Mouse (Mus musculus) CH12.LX (cell line): Measurements from ENCODE around the gene Rnf41. TPM values are rescaled to one million over a fixed set of nuclear protein-coding genes. Genes with fewer than 3 reads are reported as not detected.

Experiments used
- DNase-seq: peaks from one replicate; pipeline ENCODE4 v3.0.0-alpha.2; 2013; ENCODE audit errors: extremely low read depth
- H3K27ac ChIP-seq: 2 replicates; pipeline ENCODE4 v1.5.1; 2012; ENCODE audit warnings: low read depth, mild to moderate bottlenecking, control low read depth, moderate library complexity; ENCODE audit not compliant: insufficient read depth
- H3K27me3 ChIP-seq: replicated peaks from 2 replicates; pipeline ENCODE3; 2012; ENCODE audit warnings: inconsistent platforms
- H3K36me3 ChIP-seq, 2 experiments: replicated peaks in 1 of 2; 2 replicates each; pipeline versions ENCODE3 to v1.6.1; 2012; ENCODE audit warnings: inconsistent platforms in 1 of 2, low read length in 1 of 2, mild to moderate bottlenecking in 1 of 2, mixed read lengths in 1 of 2, moderate library complexity in 1 of 2; ENCODE audit not compliant: control insufficient read depth in 1 of 2, insufficient read depth in 1 of 2
- H3K4me1 ChIP-seq, 2 experiments: 2 replicates each; pipeline ENCODE4 v1.6.1; 2012; ENCODE audit warnings: inconsistent platforms in 1 of 2, moderate library complexity in 1 of 2; ENCODE audit not compliant: insufficient read depth in 2 of 2, control insufficient read depth in 1 of 2
- H3K4me2 ChIP-seq: 2 replicates; pipeline ENCODE4 v1.6.1; 2012; ENCODE audit warnings: low read depth, mild to moderate bottlenecking, control low read depth; ENCODE audit not compliant: poor library complexity, insufficient read depth, severe bottlenecking
- H3K4me3 ChIP-seq, 3 experiments: fragments of 150-350 bp in 1 of 3; sonication (generic) in 1 of 3; replicated peaks in 1 of 3; 2 replicates each; pipeline versions ENCODE3 to v1.5.1; 2011 to 2012; ENCODE audit warnings: low read depth in 2 of 3, low read length in 2 of 3, mild to moderate bottlenecking in 2 of 3, moderate library complexity in 2 of 3, control low read depth in 1 of 3, improper control_type of control experiment in 1 of 3, inconsistent platforms in 1 of 3, mixed read lengths in 1 of 3; ENCODE audit not compliant: poor library complexity in 1 of 3
- H3K79me2 ChIP-seq: replicated peaks from 2 replicates; pipeline ENCODE4 v1.6.1; 2012; ENCODE audit warnings: mild to moderate bottlenecking, moderate library complexity; ENCODE audit not compliant: control insufficient read depth, poor library complexity, insufficient read depth, severe bottlenecking; ENCODE audit errors: extremely low read depth
- H3K9ac ChIP-seq: 2 replicates; pipeline ENCODE4 v1.6.1; 2012; ENCODE audit warnings: low read depth, mild to moderate bottlenecking, control low read depth, moderate library complexity; ENCODE audit not compliant: insufficient read depth
- H3K9me3 ChIP-seq: replicated peaks from 2 replicates; pipeline ENCODE3; 2012; ENCODE audit warnings: low read length, inconsistent platforms, mixed read lengths
- JUN ChIP-seq: IDR thresholded peaks from 2 replicates; pipeline ENCODE4 v1.6.1; 2011; ENCODE audit warnings: low read depth, mild to moderate bottlenecking, low read length, improper control_type of control experiment, moderate library complexity; ENCODE audit not compliant: insufficient read depth
- MEF2A ChIP-seq: IDR thresholded peaks from 2 replicates; pipeline ENCODE4 v1.6.1; 2014; ENCODE audit warnings: low read depth, mild to moderate bottlenecking, inconsistent platforms, low read length, improper control_type of control experiment, borderline replicate concordance
- POLR2AphosphoS2 ChIP-seq: IDR thresholded peaks from 2 replicates; pipeline ENCODE4 v1.6.1; 2011; ENCODE audit warnings: low read depth, low read length, improper control_type of control experiment
- RAD21 ChIP-seq: IDR thresholded peaks from 2 replicates; pipeline ENCODE4 v1.6.1; 2011; ENCODE audit warnings: low read depth, mild to moderate bottlenecking, low read length, improper control_type of control experiment, moderate library complexity
- TBP ChIP-seq: conservative IDR thresholded peaks from 2 replicates; pipeline ENCODE4 v1.6.1; 2011; ENCODE audit warnings: low read depth, low read length, improper control_type of control experiment
- TCF12 ChIP-seq: IDR thresholded peaks from 2 replicates; pipeline ENCODE4 v1.6.1; 2014; ENCODE audit warnings: low read depth, mild to moderate bottlenecking, inconsistent platforms, low read length, improper control_type of control experiment
- USF2 ChIP-seq: conservative IDR thresholded peaks from 2 replicates; pipeline ENCODE4 v1.6.1; 2011; ENCODE audit warnings: low read depth, low read length, improper control_type of control experiment
- ZKSCAN1 ChIP-seq: IDR thresholded peaks from 2 replicates; pipeline ENCODE4 v1.6.1; 2012; ENCODE audit warnings: low read depth, inconsistent platforms, low read length, improper control_type of control experiment, borderline replicate concordance
- ZNF384 ChIP-seq: IDR thresholded peaks from 2 replicates; pipeline ENCODE4 v1.6.1; 2012; ENCODE audit warnings: low read depth, low read length, improper control_type of control experiment, inconsistent platforms
- dilution Hi-C: fragments of 300-500 bp; cut with MboI; formaldehyde crosslinking; loops from 2 replicates; pipeline ENCODE4 v1.14.3; 2020; ENCODE audit warnings: low sequenced_read_pairs; ENCODE audit not compliant: extremely low pct_unique_long_range_greater_than_20kb, extremely low pct_ligation_motif_present
- in situ Hi-C: fragments of 300-500 bp; cut with MboI; formaldehyde crosslinking; loops from 3 replicates; pipeline ENCODE4 v1.14.3; 2019; ENCODE audit warnings: low sequenced_read_pairs, low pct_ligation_motif_present, low pct_unique_long_range_greater_than_20kb, mixed read lengths
- polyA plus RNA-seq: library from polyadenylated mRNA; unstranded; fragments of >175 nt; gene quantifications from 2 replicates; pipeline ENCODE4 v1.2.1, GENCODE M21; 2012; ENCODE audit warnings: low read depth; ENCODE audit not compliant: insufficient read length
- total RNA-seq, 2 experiments: library from RNA; depleted of rRNA; stranded (reverse); fragments of 300-350 nt in 1 of 2; fragments of >200 nt in 1 of 2; gene quantifications; 2 replicates each; pipeline ENCODE4 v1.2.3; 2012 to 2014

The Rnf41 gene
- total and polyA plus RNA-seq, 3 experiments: 15.3 to 19.9 (median 17.4) TPM

DNA sequence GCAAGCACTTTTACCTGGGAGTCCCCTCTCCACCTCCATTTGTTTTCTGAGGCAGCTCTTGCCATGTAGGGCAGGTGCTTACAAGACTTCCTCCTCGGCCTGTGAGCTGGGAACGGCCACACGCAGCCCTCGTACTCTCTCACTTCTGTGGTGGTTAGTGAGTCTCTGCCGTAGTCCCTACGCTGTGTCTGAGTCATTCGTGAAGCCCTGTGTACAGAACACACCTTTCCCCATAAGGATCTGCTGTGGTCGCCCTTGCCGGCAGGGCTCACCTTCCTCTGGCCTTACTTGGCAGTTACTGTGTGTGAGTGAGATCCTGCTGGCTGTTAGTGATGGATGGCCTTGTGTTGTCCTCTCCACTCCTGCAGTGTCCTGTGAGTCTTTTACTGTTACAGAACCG is 23.2 kb downstream of the Rnf41 start:
- in situ Hi-C loops: no loop called here
- peaks cover 56 to 85% of the 10 kb centered on the region in 2 experiments for H3K36me3 ChIP-seq
- no peaks in the 10 kb centered on the region for H3K9me3 ChIP-seq
- H3K79me2 ChIP-seq: no peaks in the 10 kb centered on the region
- TF ChIP-seq JUN (no peak), ZKSCAN1 (no peak)
- dilution Hi-C loops: no loop called here
- H3K9ac ChIP-seq: no peak overlapping the region
- no peak overlapping the region for H3K27ac ChIP-seq
- H3K4me3 ChIP-seq: no peak overlapping the region
- H3K4me1 ChIP-seq: peaks cover 5 to 37% of the 10 kb centered on the region in 2 experiments
- H3K4me2 ChIP-seq: no peak overlapping the region
- no peaks in the 10 kb centered on the region for H3K27me3 ChIP-seq
- DNase-seq: no peak

DNA sequence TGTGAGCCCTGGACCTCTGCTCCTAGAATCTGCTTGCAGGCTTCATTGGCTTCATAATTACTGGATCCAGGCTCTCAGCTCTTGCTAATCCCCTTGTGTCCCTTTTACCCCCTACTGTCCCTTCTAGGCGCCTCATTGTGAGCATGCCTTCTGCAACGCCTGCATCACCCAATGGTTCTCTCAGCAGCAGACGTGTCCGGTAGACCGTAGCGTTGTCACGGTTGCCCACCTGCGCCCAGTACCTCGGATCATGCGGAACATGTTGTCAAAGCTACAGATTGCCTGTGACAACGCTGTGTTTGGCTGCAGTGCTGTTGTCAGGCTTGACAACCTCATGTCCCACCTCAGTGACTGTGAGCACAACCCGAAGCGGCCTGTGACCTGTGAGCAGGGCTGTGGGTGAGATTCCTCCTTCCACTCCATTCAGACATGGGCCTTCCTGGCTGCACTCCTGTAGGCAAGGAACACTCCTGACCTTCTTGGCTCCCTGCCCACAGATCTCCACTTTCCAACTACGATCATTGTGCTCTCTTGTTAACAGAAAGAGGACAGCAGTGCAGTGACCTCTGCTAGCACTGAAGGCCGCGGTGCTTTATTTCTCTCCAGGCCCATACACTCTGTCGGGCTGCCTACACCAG is 23.8 kb downstream of the Rnf41 start:
- no peaks in the 10 kb centered on the region for H3K79me2 ChIP-seq
- dilution Hi-C loops: no loop called here
- DNase-seq: no peak
- no peak overlapping the region for H3K4me2 ChIP-seq
- in situ Hi-C loops: no loop called here
- H3K4me1 ChIP-seq: peaks cover 5 to 38% of the 10 kb centered on the region in 2 experiments
- H3K27me3 ChIP-seq: no peaks in the 10 kb centered on the region
- H3K27ac ChIP-seq: no peak overlapping the region
- peaks cover 56 to 85% of the 10 kb centered on the region in 2 experiments for H3K36me3 ChIP-seq
- no peak overlapping the region for H3K9ac ChIP-seq
- H3K4me3 ChIP-seq: no peak overlapping the region
- no peaks in the 10 kb centered on the region for H3K9me3 ChIP-seq
- TF ChIP-seq USF2 (no peak), POLR2AphosphoS2 (no peak), TBP (no peak)
- TF ChIP-seq, all 38 proteins: peak for 0

DNA sequence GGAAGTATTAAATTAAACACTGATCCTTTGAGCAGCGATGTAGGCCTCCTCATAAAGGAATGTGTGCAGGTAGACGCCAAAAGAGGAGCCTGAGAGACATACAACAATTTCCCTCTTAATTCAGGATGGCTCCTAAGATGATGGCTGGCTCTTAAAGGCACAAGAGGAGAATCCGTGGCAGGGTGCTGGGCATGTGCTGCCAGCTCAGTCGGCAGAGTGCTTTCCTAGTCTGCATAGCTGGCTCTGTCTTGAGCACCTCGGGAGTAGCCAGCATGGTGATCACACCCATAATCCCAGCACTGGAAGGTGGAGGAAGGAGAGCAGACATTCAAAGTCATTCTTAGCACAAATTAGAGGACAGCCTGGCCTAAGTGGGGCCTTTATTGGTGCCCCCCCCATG is 24.4 kb downstream of the Rnf41 start:
- DNase-seq: no peak
- H3K27me3 ChIP-seq: no peaks in the 10 kb centered on the region
- no peaks in the 10 kb centered on the region for H3K9me3 ChIP-seq
- dilution Hi-C loops (no loop called here), in situ Hi-C loops (no loop called here)
- peaks cover 5 to 38% of the 10 kb centered on the region in 2 experiments for H3K4me1 ChIP-seq
- H3K27ac ChIP-seq: no peak overlapping the region
- no peaks in the 10 kb centered on the region for H3K79me2 ChIP-seq
- H3K4me3 ChIP-seq: no peak overlapping the region
- TF ChIP-seq MEF2A (no peak), RAD21 (no peak), ZNF384 (no peak), TCF12 (no peak), ZKSCAN1 (no peak)
- TF ChIP-seq, all 38 proteins: peak for 0
- Histone ChIP-seq H3K9ac (no peak overlapping the region), H3K4me2 (no peak overlapping the region), H3K36me3 (peaks cover 54 to 85% of the 10 kb centered on the region in 2 experiments)
